Mouse (Mus musculus) kidney, postnatal 0 days (tissue): Measurements from ENCODE around the gene Htatip2. TPM values are rescaled to one million over a fixed set of nuclear protein-coding genes. Genes with fewer than 3 reads are reported as not detected.

Source experiments
- ATAC-seq: fragments of 200-750 bp; cut with Nextera tagmentation; replicated peaks from 2 replicates; pipeline ENCODE4 v1.8.0; 2017; ENCODE audit warnings: low read depth, moderate number of reproducible peaks, moderate TSS enrichment, moderate library complexity; ENCODE audit not compliant: low FRiP score
- DNase-seq: peaks from one replicate; pipeline ENCODE4 v3.0.0-alpha.2; 2016; ENCODE audit warnings: low spot score
- H3K27ac ChIP-seq: fragments of 300-500 bp; sonication (generic); 2 replicates; pipeline ENCODE4 v1.5.1; 2014; ENCODE audit warnings: mild to moderate bottlenecking
- H3K27me3 ChIP-seq: fragments of 300-500 bp; sonication (generic); 2 replicates; pipeline ENCODE4 v1.6.1; 2014; ENCODE audit warnings: low read length, mixed read lengths; ENCODE audit not compliant: insufficient read depth
- H3K36me3 ChIP-seq: fragments of 300-500 bp; sonication (generic); 2 replicates; pipeline ENCODE4 v1.6.1; 2014; ENCODE audit warnings: low read length, mixed read lengths; ENCODE audit not compliant: insufficient read depth
- H3K4me1 ChIP-seq: fragments of 300-500 bp; sonication (generic); replicated peaks from 2 replicates; pipeline ENCODE4 v1.6.1; 2014; ENCODE audit warnings: antibody characterized with exemption, low read length, mixed read lengths; ENCODE audit not compliant: insufficient read depth
- H3K4me2 ChIP-seq: fragments of 300-500 bp; sonication (generic); 2 replicates; pipeline ENCODE4 v1.6.1; 2014; ENCODE audit warnings: mild to moderate bottlenecking, low read length, moderate library complexity, mixed read lengths
- H3K4me3 ChIP-seq: fragments of 300-500 bp; sonication (generic); replicated peaks from 2 replicates; pipeline ENCODE4 v1.5.1; 2014; ENCODE audit warnings: low read depth, low read length
- H3K9ac ChIP-seq: fragments of 300-500 bp; sonication (generic); 2 replicates; pipeline ENCODE4 v1.6.1; 2014; ENCODE audit warnings: low read depth, low read length
- H3K9me3 ChIP-seq: fragments of 300-500 bp; sonication (generic); replicated peaks from 2 replicates; pipeline ENCODE4 v1.6.1; 2016; ENCODE audit warnings: low read length, inconsistent platforms, mixed read lengths
- CTCF ChIP-seq: IDR thresholded peaks from 2 replicates; pipeline ENCODE4 v1.5.1; 2016; ENCODE audit warnings: antibody characterized with exemption, low read depth, mild to moderate bottlenecking, moderate library complexity
- WGBS: fragments of 180-500 bp; shearing (Covaris S2); extraction: QIAGEN DNeasy Blood & Tissue Kit; methylation state at CpG from one replicate; pipeline ENCODE4 v1.1.7; 2014; 5-methylcytosine and 5-hydroxymethylcytosine counted together
- polyA plus RNA-seq: library from polyadenylated mRNA; unstranded; fragments of >200 nt; fragmentation: Nextera tagmentation; extraction: Ambion mirVana; gene quantifications from 2 replicates; pipeline ENCODE4 v1.2.1, GENCODE M21; 2015

The Htatip2 gene
- polyA plus RNA-seq, 1 experiment from 2014 or later = 12.6 TPM

DNA sequence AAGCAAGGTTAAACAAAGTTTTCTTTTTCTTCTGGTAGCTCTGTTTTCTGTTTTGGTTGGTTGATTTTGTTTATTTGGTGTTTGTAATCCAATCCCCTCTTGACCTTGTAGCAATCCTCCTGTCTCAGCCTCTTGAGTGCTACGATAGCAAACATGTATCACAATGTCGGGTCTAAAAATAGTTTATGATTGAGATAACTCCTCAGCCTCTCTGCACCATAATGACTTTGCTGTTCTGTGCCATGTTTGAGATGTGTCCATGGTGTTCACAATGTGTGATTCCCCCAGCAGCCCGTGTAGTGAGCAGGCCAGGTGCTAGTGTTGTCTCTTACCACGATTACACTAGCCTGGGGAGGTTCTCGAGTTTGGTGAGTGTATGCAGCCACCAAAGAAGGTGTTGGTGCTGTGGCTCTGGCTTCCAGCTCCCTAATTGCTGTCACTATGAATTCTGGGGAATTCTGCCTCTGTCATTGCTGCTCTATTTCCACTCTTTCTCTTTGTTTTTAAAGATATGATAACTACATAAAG is 45.8 kb downstream of the Htatip2 start:
- TF ChIP-seq CTCF = no peak
- H3K36me3 ChIP-seq = peaks cover 23% of the 10 kb centered on the region
- H3K4me1 ChIP-seq = no peaks in the 10 kb centered on the region
- no peak overlapping the region for H3K4me3 ChIP-seq
- H3K27ac ChIP-seq = no peak overlapping the region
- ATAC-seq (no peak), DNase-seq (no peak)
- 64% methylated on average over 5 of the region's 5 CpGs for WGBS
- no peak overlapping the region for H3K9ac ChIP-seq
- H3K4me2 ChIP-seq = no peak overlapping the region
- no peaks in the 10 kb centered on the region for H3K9me3 ChIP-seq
- no peaks in the 10 kb centered on the region for H3K27me3 ChIP-seq

GRCm38 (mm10) chr7:49805618-49806017 is 46.7 kb downstream of the Htatip2 start:
- DNase-seq (no peak), ATAC-seq (no peak)
- no peaks in the 10 kb centered on the region for H3K27me3 ChIP-seq
- no peak overlapping the region for H3K4me2 ChIP-seq
- 38% methylated on average over 3 of the region's 3 CpGs for WGBS
- peaks cover 17% of the 10 kb centered on the region; the same call in 1 of the 2 replicates for H3K36me3 ChIP-seq
- TF ChIP-seq CTCF = no peak
- H3K4me3 ChIP-seq = no peak overlapping the region
- H3K4me1 ChIP-seq = no peaks in the 10 kb centered on the region
- H3K9ac ChIP-seq = no peak overlapping the region
- no peaks in the 10 kb centered on the region for H3K9me3 ChIP-seq
- no peak overlapping the region for H3K27ac ChIP-seq

DNA sequence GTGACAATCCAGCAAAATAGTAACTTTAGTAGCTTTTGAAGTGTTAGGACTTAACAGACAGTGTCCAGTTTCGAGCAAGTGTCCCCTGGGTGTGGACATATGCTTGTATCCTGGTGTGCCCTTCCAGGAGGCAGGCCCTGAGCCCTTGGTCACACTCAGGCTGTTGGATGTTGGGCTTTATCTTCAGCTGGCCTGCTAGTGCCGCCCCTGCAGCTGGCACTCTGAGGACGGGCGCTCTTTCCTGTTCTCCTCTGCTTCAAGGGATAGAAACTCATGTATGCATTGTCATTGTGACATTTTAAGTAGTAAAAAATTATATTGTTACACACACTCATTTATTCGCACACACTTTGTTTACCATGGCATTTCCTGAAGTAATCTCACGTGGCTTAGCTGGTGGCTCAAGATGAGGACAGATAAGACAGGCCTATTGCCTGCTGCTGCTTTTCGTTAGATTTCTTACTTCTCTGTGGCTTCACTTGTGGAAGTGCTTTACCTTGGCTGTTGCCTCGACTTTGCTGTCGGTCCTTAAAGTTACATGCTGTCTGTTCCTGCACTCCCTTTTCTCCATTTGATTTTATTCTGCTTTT is 48.3 kb downstream of the Htatip2 start:
- no peak overlapping the region for H3K4me2 ChIP-seq
- no peaks in the 10 kb centered on the region for H3K9me3 ChIP-seq
- no peak for TF ChIP-seq CTCF
- no peak overlapping the region for H3K9ac ChIP-seq
- H3K27me3 ChIP-seq = no peaks in the 10 kb centered on the region
- no peaks in the 10 kb centered on the region for H3K4me1 ChIP-seq
- no peak for ATAC-seq
- H3K27ac ChIP-seq = no peak overlapping the region
- 76% methylated on average over 9 of the region's 9 CpGs for WGBS
- H3K4me3 ChIP-seq = no peak overlapping the region
- no peak for DNase-seq
- H3K36me3 ChIP-seq = peaks cover 12% of the 10 kb centered on the region; the same call in 1 of the 2 replicates

GRCm38 (mm10) chr7:49807846-49808622 is 49.1 kb downstream of the Htatip2 start:
- no peak for DNase-seq
- Histone ChIP-seq H3K4me1 (no peaks in the 10 kb centered on the region), H3K9ac (no peak overlapping the region), H3K36me3 (peaks cover 12% of the 10 kb centered on the region; the same call in 1 of the 2 replicates), H3K27ac (no peak overlapping the region), H3K4me2 (no peak overlapping the region), H3K27me3 (no peaks in the 10 kb centered on the region), H3K9me3 (no peaks in the 10 kb centered on the region), H3K4me3 (no peak overlapping the region)
- WGBS = 81% methylated on average over 17 of the region's 17 CpGs
- no peak for ATAC-seq
- no peak for TF ChIP-seq CTCF

DNA sequence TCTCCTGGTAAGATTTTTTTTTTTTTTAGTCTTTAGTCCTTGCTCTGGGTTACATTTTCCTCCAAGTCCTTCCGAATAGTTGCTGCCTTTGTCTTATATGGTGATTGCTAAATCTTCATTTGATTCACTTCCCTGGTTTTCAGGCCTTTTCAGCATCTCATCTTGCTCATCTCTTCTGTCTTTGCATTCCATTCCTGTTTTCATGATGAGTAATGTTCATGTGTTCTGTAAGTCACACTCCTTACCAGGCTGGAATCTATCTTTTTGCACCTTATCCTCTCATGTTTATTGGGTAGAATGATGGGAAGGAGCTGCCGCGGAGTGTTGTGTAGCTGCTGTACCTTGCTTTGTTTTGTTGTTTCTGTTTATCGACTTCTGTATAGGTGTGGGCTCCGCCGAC is 50.2 kb downstream of the Htatip2 start:
- Histone ChIP-seq H3K9me3 (no peaks in the 10 kb centered on the region), H3K4me3 (no peak overlapping the region), H3K4me2 (no peak overlapping the region), H3K36me3 (0 out of 2 replicates have a peak, but pooled peaks cover 6% of the 10 kb centered on the region), H3K27me3 (no peaks in the 10 kb centered on the region), H3K9ac (no peak overlapping the region), H3K27ac (no peak overlapping the region), H3K4me1 (no peaks in the 10 kb centered on the region)
- 84% methylated on average over 6 of the region's 6 CpGs for WGBS
- DNase-seq (no peak), ATAC-seq (no peak)
- TF ChIP-seq CTCF = no peak

- Histone ChIP-seq H3K9ac (no peak overlapping the region), H3K27ac (no peak overlapping the region), H3K4me1 (no peaks in the 10 kb centered on the region), H3K36me3 (0 out of 2 replicates have a peak, but pooled peaks cover 6% of the 10 kb centered on the region), H3K4me2 (no peak overlapping the region), H3K9me3 (no peaks in the 10 kb centered on the region), H3K4me3 (no peak overlapping the region), H3K27me3 (no peaks in the 10 kb centered on the region)
- TF ChIP-seq CTCF = no peak
- ATAC-seq (no peak), DNase-seq (no peak)
- 57% methylated on average over 3 of the region's 3 CpGs for WGBS
These were observed 50.6 kb downstream of the Htatip2 start for GRCm38 (mm10) chr7:49809562-49809961.
